Mouse (Mus musculus) spleen, adult 2 months (tissue): ENCODE measurements around the gene Tmem25.

Source experiments
- CTCF ChIP-seq: fragments of 200-500 bp; IDR thresholded peaks from 2 replicates; pipeline ENCODE4 v1.5.1; 2011; ENCODE audit warnings: mild to moderate bottlenecking, inconsistent platforms; ENCODE audit not compliant: insufficient read depth, insufficient read length, insufficient replicate concordance; ENCODE audit errors: extremely low read depth
- POLR2A ChIP-seq: fragments of 200-500 bp; IDR thresholded peaks from 2 replicates; pipeline ENCODE4 v1.6.1; 2011; ENCODE audit warnings: low read depth, low read length, inconsistent platforms

GRCm38 (mm10) chr9:44836439-44836838 lies 37.3 kb upstream of the Tmem25 start:
- TF ChIP-seq CTCF (peak; percentile 63; the same call in 1 of the 2 replicates), POLR2A (no peak)
